Mouse (Mus musculus) lung, postnatal 0 days (tissue): Measurements from ENCODE around the gene Mfap1a.
"Not testable (repeated sequence)": the region's sequence is repeated elsewhere in the genome, so short reads cannot be mapped to it uniquely, and the experiment has no call there.

Experiments
- CTCF ChIP-seq: IDR thresholded peaks from 2 replicates; pipeline ENCODE4 v1.5.1; 2016; ENCODE audit warnings: antibody characterized with exemption, mild to moderate bottlenecking
- EP300 ChIP-seq: IDR thresholded peaks from 2 replicates; pipeline ENCODE4 v1.6.1; 2016; ENCODE audit warnings: antibody characterized with exemption, mild to moderate bottlenecking, control low read depth

- TF ChIP-seq CTCF, EP300: not testable (repeated sequence)
These were observed 16.4 kb upstream of the Mfap1a start for GRCm38 (mm10) chr2:121522830-121523229.
